Mouse (Mus musculus) liver, postnatal 0 days (tissue): ENCODE measurements at regions not wholly inside any gene's neighbourhood (a gene's known extent, or its start where the extent isn't known, plus 50 kb on each side); places are given as distances from the start of the nearest gene placed in this dataset.

ENCODE experiments used
- CTCF ChIP-seq: sonication (generic); IDR thresholded peaks from 2 replicates; pipeline ENCODE4 v1.5.1; 2016; ENCODE audit warnings: antibody characterized with exemption, low read depth
- EP300 ChIP-seq: IDR thresholded peaks from 2 replicates; pipeline ENCODE4 v1.6.1; 2016; ENCODE audit warnings: antibody characterized with exemption, low read depth, mild to moderate bottlenecking

DNA sequence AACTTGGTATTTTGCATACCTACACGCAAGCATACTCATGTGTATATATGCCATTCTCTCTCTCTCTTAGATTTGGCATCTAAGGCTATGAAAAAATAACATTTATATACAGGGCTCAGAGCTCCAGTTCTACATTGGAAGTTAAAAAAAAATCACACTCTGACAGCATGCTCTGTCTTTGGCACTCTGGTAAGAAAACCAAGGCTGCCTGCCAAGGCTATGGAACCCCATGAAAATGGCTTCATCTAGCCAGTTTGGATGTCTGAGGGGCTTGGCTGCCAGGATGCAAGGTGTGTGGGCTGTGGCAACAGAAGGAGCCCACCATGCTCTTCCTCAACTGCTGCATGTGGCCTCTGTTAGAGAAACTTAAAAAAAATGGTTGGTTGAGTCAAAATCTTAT lies 83.5 kb downstream of the Cct8l1 start:
- TF ChIP-seq CTCF (no peak), EP300 (no peak)
